Mouse (Mus musculus) spleen, adult 12 weeks (tissue): ENCODE measurements at regions not wholly inside any gene's neighbourhood (a gene's known extent, or its start where the extent isn't known, plus 50 kb on each side); places are given as distances from the start of the nearest gene placed in this dataset.

Experiments used
- DNase-seq: peaks from one replicate; pipeline ENCODE4 v3.0.0; 2022; ENCODE audit warnings: low spot score

- DNase-seq, result no peak
These were observed 60.1 kb upstream of the Kcnj6 start for GRCm38 (mm10) chr16:95057596-95057995.

GRCm38 (mm10) chr16:95064423-95064822 is 66.9 kb upstream of the Kcnj6 start:
- no peak for DNase-seq

GRCm38 (mm10) chr16:95066687-95067086 is 69.2 kb upstream of the Kcnj6 start:
- no peak for DNase-seq

- DNase-seq, result no peak
These were observed 95.1 kb upstream of the Kcnj6 start for GRCm38 (mm10) chr16:95092471-95093221.

- DNase-seq, result no peak
These were observed 96.3 kb upstream of the Kcnj6 start for GRCm38 (mm10) chr16:95093753-95094152.

- no peak for DNase-seq
These were observed 103.5 kb upstream of the Kcnj6 start for GRCm38 (mm10) chr16:95100954-95101353.

GRCm38 (mm10) chr16:95117531-95117930 is 120.0 kb upstream of the Kcnj6 start:
- DNase-seq, result no peak

GRCm38 (mm10) chr16:95119293-95119692 is 121.8 kb upstream of the Kcnj6 start:
- DNase-seq, result no peak

- DNase-seq, result no peak
These were observed 124.5 kb upstream of the Kcnj6 start for GRCm38 (mm10) chr16:95122048-95122447.

- DNase-seq, result no peak
These were observed 129.7 kb upstream of the Kcnj15 start for GRCm38 (mm10) chr16:95127616-95128015.

- DNase-seq, result no peak
These were observed 125.5 kb upstream of the Kcnj15 start for GRCm38 (mm10) chr16:95131815-95132214.

- no peak for DNase-seq
These were observed 118.5 kb upstream of the Kcnj15 start for GRCm38 (mm10) chr16:95138809-95139208.

GRCm38 (mm10) chr16:95141510-95142394 is 115.6 kb upstream of the Kcnj15 start:
- DNase-seq, result no peak

GRCm38 (mm10) chr16:95150499-95150898 is 106.9 kb upstream of the Kcnj15 start:
- no peak for DNase-seq

- no peak for DNase-seq
These were observed 105.9 kb upstream of the Kcnj15 start for GRCm38 (mm10) chr16:95151499-95151898.

GRCm38 (mm10) chr16:95151914-95152313 is 105.4 kb upstream of the Kcnj15 start:
- DNase-seq, result no peak

- no peak for DNase-seq
These were observed 104.5 kb upstream of the Kcnj15 start for GRCm38 (mm10) chr16:95152742-95153383.

GRCm38 (mm10) chr16:95168349-95168748 is 89.0 kb upstream of the Kcnj15 start:
- DNase-seq, result no peak

GRCm38 (mm10) chr16:95169346-95169745 is 88.0 kb upstream of the Kcnj15 start:
- no peak for DNase-seq

GRCm38 (mm10) chr16:95180562-95180961 is 76.8 kb upstream of the Kcnj15 start:
- no peak for DNase-seq

GRCm38 (mm10) chr16:95185341-95185740 is 72.0 kb upstream of the Kcnj15 start:
- no peak for DNase-seq

- DNase-seq, result no peak
These were observed 68.2 kb upstream of the Kcnj15 start for GRCm38 (mm10) chr16:95189114-95189513.

GRCm38 (mm10) chr16:95194151-95194550 is 63.2 kb upstream of the Kcnj15 start:
- DNase-seq, result no peak
